Mouse (Mus musculus) embryonic facial prominence, embryonic 12.5 days (tissue): ENCODE results near the gene Olfr658. TPM values are rescaled to one million over a fixed set of nuclear protein-coding genes. Genes with fewer than 3 reads are reported as not detected.

ENCODE experiments used
- ATAC-seq: fragments of 200-750 bp; cut with Nextera tagmentation; 2 replicates; pipeline ENCODE4 v1.8.0; 2017; ENCODE audit not compliant: insufficient number of reproducible peaks, insufficient read depth, low FRiP score, low TSS enrichment
- H3K27ac ChIP-seq: fragments of 300-500 bp; sonication (generic); 2 replicates; pipeline ENCODE4 v1.5.1; 2016; ENCODE audit warnings: mild to moderate bottlenecking
- H3K27me3 ChIP-seq: fragments of 300-500 bp; sonication (generic); 2 replicates; pipeline ENCODE4 v1.6.1; 2016; ENCODE audit warnings: mild to moderate bottlenecking, moderate library complexity
- H3K36me3 ChIP-seq: fragments of 300-500 bp; sonication (generic); 2 replicates; pipeline ENCODE4 v1.6.1; 2016; ENCODE audit warnings: mild to moderate bottlenecking
- H3K4me1 ChIP-seq: fragments of 300-500 bp; sonication (generic); 2 replicates; pipeline ENCODE4 v1.6.1; 2016
- H3K4me2 ChIP-seq: fragments of 300-500 bp; sonication (generic); replicated peaks from 2 replicates; pipeline ENCODE4 v1.6.1; 2016; ENCODE audit warnings: mild to moderate bottlenecking, moderate library complexity
- H3K4me3 ChIP-seq: fragments of 300-500 bp; sonication (generic); 2 replicates; pipeline ENCODE4 v1.5.1; 2016; ENCODE audit warnings: mild to moderate bottlenecking
- H3K9ac ChIP-seq: fragments of 300-500 bp; sonication (generic); 2 replicates; pipeline ENCODE4 v1.6.1; 2016; ENCODE audit warnings: mild to moderate bottlenecking, moderate library complexity
- H3K9me3 ChIP-seq: fragments of 300-500 bp; sonication (generic); 2 replicates; pipeline ENCODE4 v1.6.1; 2016; ENCODE audit warnings: mild to moderate bottlenecking, moderate library complexity
- WGBS: fragments of 180-500 bp; shearing (Covaris S2); methylation state at CpG from one replicate; pipeline ENCODE4 v1.1.7; 2016; 5-methylcytosine and 5-hydroxymethylcytosine counted together
- polyA plus RNA-seq: library from polyadenylated mRNA; unstranded; fragments of >200 nt; fragmentation: Nextera tagmentation; extraction: Ambion mirVana; gene quantifications from 2 replicates; pipeline ENCODE4 v1.2.1, GENCODE M21; 2016

Gene Olfr658
- not detected in 2 replicates for polyA plus RNA-seq

- no peaks in the 10 kb centered on the region for H3K4me1 ChIP-seq
- H3K4me3 ChIP-seq, result peak within 1 kb of the TSS; percentile 20; the same call in 1 of the 2 replicates
- no peaks in the 10 kb centered on the region for H3K27me3 ChIP-seq
- ATAC-seq, result peak; percentile 52; the same call in 1 of the 2 replicates
- H3K27ac ChIP-seq, result no peak within 1 kb of the TSS
- H3K4me2 ChIP-seq, result peak within 1 kb of the TSS; percentile 44
- H3K9me3 ChIP-seq, result no peaks in the 10 kb centered on the region
- no peaks in the 10 kb centered on the region for H3K36me3 ChIP-seq
- no peak within 1 kb of the TSS for H3K9ac ChIP-seq
- WGBS, result 32% methylated on average over 22 of the region's 22 CpGs
Observed at GRCm38 (mm10) chr7:104646841-104647482, at the start of gene Olfr658. Gene Olfr658 (minus strand): TSS chr7:104647305.

- Histone ChIP-seq H3K9ac (no peak within 1 kb of the TSS), H3K4me3 (no peak within 1 kb of the TSS), H3K36me3 (no peaks in the 10 kb centered on the region), H3K4me2 (no peak within 1 kb of the TSS), H3K27me3 (no peaks in the 10 kb centered on the region), H3K27ac (no peak within 1 kb of the TSS), H3K9me3 (no peaks in the 10 kb centered on the region), H3K4me1 (no peaks in the 10 kb centered on the region)
- 84% methylated on average over 2 of the region's 2 CpGs for WGBS
- ATAC-seq, result no peak
Observed at GRCm38 (mm10) chr7:104686201-104686600, 39.1 kb upstream of the Olfr658 start, which contains the start of gene Olfr661. Gene Olfr661 (plus strand): TSS chr7:104686501.

- no peak for ATAC-seq
- no peak within 1 kb of the TSS for H3K27ac ChIP-seq
- no peaks in the 10 kb centered on the region for H3K9me3 ChIP-seq
- no peak within 1 kb of the TSS for H3K9ac ChIP-seq
- H3K4me2 ChIP-seq, result no peak within 1 kb of the TSS
- no peaks in the 10 kb centered on the region for H3K27me3 ChIP-seq
- H3K4me3 ChIP-seq, result no peak within 1 kb of the TSS
- no peaks in the 10 kb centered on the region for H3K4me1 ChIP-seq
- 86% methylated on average over 3 of the region's 3 CpGs for WGBS
- H3K36me3 ChIP-seq, result no peaks in the 10 kb centered on the region
Observed at GRCm38 (mm10) chr7:104666453-104666852, 19.3 kb upstream of the Olfr658 start, which contains the start of gene Olfr659. Gene Olfr659 (plus strand): TSS chr7:104666753.

GRCm38 (mm10) chr7:104624494-104624893 lies 22.6 kb downstream of the Olfr658 start, which contains the start of gene Olfr657:
Gene Olfr657 (plus strand): TSS chr7:104624794.
- no peaks in the 10 kb centered on the region for H3K4me1 ChIP-seq

GRCm38 (mm10) chr7:104613655-104614054 lies 33.5 kb downstream of the Olfr658 start, which contains the start of gene Olfr656:
Gene Olfr656 (plus strand): TSS chr7:104613955.
- no peaks in the 10 kb centered on the region for H3K27me3 ChIP-seq
- no peak within 1 kb of the TSS for H3K9ac ChIP-seq
- no peak within 1 kb of the TSS for H3K4me3 ChIP-seq
- ATAC-seq, result no peak
- no peak within 1 kb of the TSS for H3K4me2 ChIP-seq
- no peaks in the 10 kb centered on the region for H3K36me3 ChIP-seq
- 82% methylated on average over 4 of the region's 4 CpGs for WGBS
- H3K4me1 ChIP-seq, result no peaks in the 10 kb centered on the region
- H3K27ac ChIP-seq, result no peak within 1 kb of the TSS
- no peaks in the 10 kb centered on the region for H3K9me3 ChIP-seq

More at GRCm38 (mm10) chr7:104624494-104624893, 22.6 kb downstream of the Olfr658 start, which contains the start of gene Olfr657:
- no peak for ATAC-seq
- Histone ChIP-seq H3K27me3 (no peaks in the 10 kb centered on the region), H3K27ac (no peak within 1 kb of the TSS), H3K4me2 (no peak within 1 kb of the TSS), H3K36me3 (no peaks in the 10 kb centered on the region), H3K9me3 (no peaks in the 10 kb centered on the region), H3K4me3 (no peak within 1 kb of the TSS), H3K9ac (no peak within 1 kb of the TSS)

- Histone ChIP-seq H3K36me3 (no peaks in the 10 kb centered on the region), H3K27me3 (no peaks in the 10 kb centered on the region), H3K9ac (no peak overlapping the region), H3K27ac (no peak overlapping the region), H3K4me1 (no peaks in the 10 kb centered on the region), H3K9me3 (no peaks in the 10 kb centered on the region), H3K4me3 (no peak overlapping the region), H3K4me2 (no peak overlapping the region)
- no peak for ATAC-seq
Observed at GRCm38 (mm10) chr7:104604727-104605126, 42.4 kb downstream of the Olfr658 start.

- Histone ChIP-seq H3K4me3 (no peak overlapping the region), H3K4me2 (no peak overlapping the region), H3K9ac (no peak overlapping the region), H3K27me3 (no peaks in the 10 kb centered on the region), H3K27ac (no peak overlapping the region), H3K9me3 (no peaks in the 10 kb centered on the region), H3K36me3 (no peaks in the 10 kb centered on the region), H3K4me1 (no peaks in the 10 kb centered on the region)
- no peak for ATAC-seq
- WGBS, result 5% methylated on average over 3 of the region's 3 CpGs
Observed at GRCm38 (mm10) chr7:104603173-104603572, 43.9 kb downstream of the Olfr658 start.

GRCm38 (mm10) chr7:104601679-104602078 lies 45.4 kb downstream of the Olfr658 start, which contains the start of gene Olfr655:
Gene Olfr655 (minus strand): TSS chr7:104601779.
- 78% methylated on average over 2 of the region's 2 CpGs for WGBS
- Histone ChIP-seq H3K4me1 (no peaks in the 10 kb centered on the region), H3K9ac (no peak within 1 kb of the TSS), H3K4me3 (no peak within 1 kb of the TSS), H3K9me3 (no peaks in the 10 kb centered on the region), H3K36me3 (no peaks in the 10 kb centered on the region), H3K27me3 (no peaks in the 10 kb centered on the region), H3K27ac (no peak within 1 kb of the TSS), H3K4me2 (no peak within 1 kb of the TSS)
- no peak for ATAC-seq

Other genes starting within 250 kb of the Olfr658 start
- gene Trim30c, start 246.5 kb downstream of the Olfr658 start, polyA plus RNA-seq, result 0.18 TPM in 1 of 2 replicates, not detected in the other
- gene Trim30a, start 182.1 kb downstream of the Olfr658 start, polyA plus RNA-seq, result 0.72 and 1.3 TPM in 2 replicates
- 0.15 and 0.27 TPM in 2 replicates for gene Trim30d, start 139.5 kb downstream of the Olfr658 start, polyA plus RNA-seq
- not detected in 2 replicates for gene Olfr651, start 97.2 kb downstream of the Olfr658 start, polyA plus RNA-seq
- gene Olfr652, start 86.4 kb downstream of the Olfr658 start, polyA plus RNA-seq, result not detected in 2 replicates
- not detected in 2 replicates for gene Olfr653, start 70.0 kb downstream of the Olfr658 start, polyA plus RNA-seq
- not detected in 2 replicates for gene Olfr654, start 60.3 kb downstream of the Olfr658 start, polyA plus RNA-seq
- not detected in 2 replicates for gene Olfr655, start 45.5 kb downstream of the Olfr658 start, polyA plus RNA-seq
- not detected in 2 replicates for gene Olfr656, start 33.4 kb downstream of the Olfr658 start, polyA plus RNA-seq
- gene Olfr657, start 22.5 kb downstream of the Olfr658 start, polyA plus RNA-seq, result not detected in 2 replicates
- gene Olfr659, start 19.4 kb upstream of the Olfr658 start, polyA plus RNA-seq, result not detected in 2 replicates
- gene Olfr661, start 39.2 kb upstream of the Olfr658 start, polyA plus RNA-seq, result not detected in 2 replicates
- gene Usp17le, start 130.2 kb upstream of the Olfr658 start, polyA plus RNA-seq, result not detected in 2 replicates
- not detected in 2 replicates for gene Usp17lb, start 195.3 kb upstream of the Olfr658 start, polyA plus RNA-seq
- not detected in 2 replicates for gene Usp17la, start 209.7 kb upstream of the Olfr658 start, polyA plus RNA-seq
- gene Olfr665, start 230.7 kb upstream of the Olfr658 start, polyA plus RNA-seq, result not detected in 2 replicates
- gene Olfr666, start 248.6 kb upstream of the Olfr658 start, polyA plus RNA-seq, result not detected in 2 replicates